Mouse (Mus musculus): ENCODE data around the gene Clcn1. TPM values are rescaled to one million over a fixed set of nuclear protein-coding genes. Genes with fewer than 3 reads are reported as not detected.

The Clcn1 gene
- total and polyA plus RNA-seq, 3 experiments, result 4.3 to 12.1 (median 4.9) TPM

DNA sequence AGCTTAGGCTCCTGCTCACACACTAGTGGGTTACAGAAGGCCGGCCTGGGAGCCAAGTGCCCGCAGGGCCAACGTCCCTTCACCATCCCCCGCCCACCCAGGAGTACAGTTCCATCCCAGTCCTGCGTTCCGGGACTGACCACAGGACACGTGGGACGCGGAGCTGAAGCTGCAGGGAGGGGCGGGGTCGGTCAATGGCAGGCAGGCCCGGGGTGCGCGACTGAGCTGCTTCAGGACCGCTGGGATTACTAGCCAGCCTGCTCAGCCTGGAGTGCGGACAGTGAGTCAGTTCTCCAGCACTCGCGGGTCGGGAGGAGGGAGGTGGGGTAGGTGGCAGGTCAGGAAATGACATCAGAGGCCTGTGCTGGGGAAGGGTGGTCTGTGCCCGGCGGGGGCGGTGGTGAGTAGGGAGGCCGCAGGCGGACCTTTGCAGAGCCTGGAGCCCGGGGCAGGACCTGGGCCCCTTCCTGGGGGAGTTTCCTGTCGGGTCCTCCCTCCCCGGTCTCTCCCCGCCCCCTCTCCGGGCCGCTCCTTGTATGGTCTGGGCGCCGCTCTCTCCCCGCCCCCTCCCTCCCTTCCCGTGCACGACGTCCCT is 63.0 kb downstream of the Clcn1 start, which contains the start of gene Zyx:
Gene Zyx (plus strand): TSS at position 205 of the 595 bp plus-strand sequence.
- no peaks in the 10 kb centered on the region for H3K27me3 ChIP-seq (ENCODE audit: control insufficient read depth, insufficient read depth, low read length)
- intact Hi-C loops (cut with DNase I), result loop anchor here (1.0 to 5.0 kb wide), 6 partner anchors 24 to 234 kb away; partner anchors contain the start of genes Casp2, Epha1 and Tas2r126
- peak within 1 kb of the TSS; percentile 98 for H3K9ac ChIP-seq (ENCODE audit: low read depth, low read length)
- TF ChIP-seq POLR2A (IDR thresholded peaks at IDR 0.05; ENCODE audit: insufficient read depth, low read depth, low read length), result peak; percentile 70
- TF ChIP-seq CTCF (IDR thresholded peaks at IDR 0.05), result peak; percentile 65
- no peak; the same call in 1 of the 2 replicates for TF ChIP-seq EP300 (IDR thresholded peaks at IDR 0.05; ENCODE audit: insufficient read depth, low read depth, low read length)
- H3K27ac ChIP-seq, result peak within 1 kb of the TSS; percentile 99
- under 1% methylated on average over 24 of the region's 36 CpGs for WGBS
- peak; percentile 94 to 97 for DNase-seq
- H3K79me2 ChIP-seq (replicated peaks; ENCODE audit: control insufficient read depth, insufficient read depth, low read length), result no peaks in the 10 kb centered on the region
- H3K4me3 ChIP-seq, result peak within 1 kb of the TSS; percentile 78
- H3K4me1 ChIP-seq (ENCODE audit: control insufficient read depth, insufficient read depth, low read length), result peaks cover 18% of the 10 kb centered on the region
- H3K36me3 ChIP-seq (ENCODE audit: control insufficient read depth, insufficient read depth, low read length), result peaks cover 22% of the 10 kb centered on the region

DNA sequence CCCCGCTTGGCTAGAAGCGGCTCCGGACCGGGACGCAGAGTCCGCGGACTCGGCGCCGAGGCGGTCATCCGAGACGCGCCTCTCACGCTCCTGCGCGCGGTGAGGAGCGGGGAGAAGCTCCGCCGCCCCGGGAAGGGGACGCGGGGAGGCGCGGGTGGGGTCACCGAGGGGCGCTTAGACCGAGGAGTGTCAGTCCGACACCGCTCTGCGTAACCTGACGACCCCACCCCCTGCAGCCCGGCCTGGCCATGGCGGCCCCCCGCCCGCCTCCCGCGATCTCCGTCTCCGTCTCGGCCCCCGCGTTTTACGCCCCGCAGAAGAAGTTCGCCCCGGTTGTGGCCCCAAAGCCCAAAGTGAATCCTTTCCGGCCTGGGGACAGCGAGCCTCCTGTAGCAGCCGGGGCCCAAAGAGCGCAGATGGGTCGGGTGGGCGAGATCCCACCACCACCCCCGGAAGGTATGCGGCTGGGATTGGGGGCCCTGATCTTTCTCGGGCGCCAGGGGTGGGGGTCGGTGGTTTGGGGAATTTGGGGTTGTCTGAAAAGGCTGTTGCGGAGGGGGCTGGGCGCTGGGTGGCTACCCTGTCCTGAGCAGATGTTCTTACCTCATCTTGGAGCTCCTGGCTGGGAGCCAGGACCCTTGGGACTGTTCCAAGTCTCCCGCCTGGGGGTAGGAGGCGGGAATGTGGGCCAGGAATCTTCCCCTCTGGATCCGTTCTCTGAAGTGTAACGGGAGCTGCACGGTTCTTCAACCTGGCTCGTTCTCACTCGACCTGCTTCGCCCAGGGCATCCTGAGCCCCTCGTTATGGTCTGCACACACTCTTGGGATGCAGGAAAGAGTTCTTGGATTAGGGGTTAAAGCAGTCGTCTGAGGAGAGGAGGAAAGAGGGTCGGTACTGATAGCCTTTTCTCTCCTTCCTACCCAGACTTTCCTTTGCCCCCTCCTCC is 63.8 kb downstream of the Clcn1 start:
- 1% methylated on average over 58 of the region's 72 CpGs for WGBS
- peak; percentile 85 to 88 for DNase-seq
- H3K27me3 ChIP-seq (ENCODE audit: control insufficient read depth, insufficient read depth, low read length), result no peaks in the 10 kb centered on the region
- intact Hi-C loops (cut with DNase I), result loop anchor here (5.0 kb wide), 2 partner anchors 82 to 192 kb away; partner anchors contain the start of gene Tas2r126
- peak overlapping the region; percentile 99 for H3K27ac ChIP-seq
- H3K9ac ChIP-seq (ENCODE audit: low read depth, low read length), result peak overlapping the region; percentile 98
- H3K4me3 ChIP-seq, result peak overlapping the region; percentile 78
- H3K36me3 ChIP-seq (ENCODE audit: control insufficient read depth, insufficient read depth, low read length), result peaks cover 26% of the 10 kb centered on the region
- H3K4me1 ChIP-seq (ENCODE audit: control insufficient read depth, insufficient read depth, low read length), result peaks cover 21% of the 10 kb centered on the region
- TF ChIP-seq EP300 (IDR thresholded peaks at IDR 0.05; ENCODE audit: insufficient read depth, low read depth, low read length) (0 out of 2 replicates have a peak, but pooled peaks have one; percentile 23), CTCF (IDR thresholded peaks at IDR 0.05) (peak; percentile 16; the same call in 1 of the 2 replicates), POLR2A (IDR thresholded peaks at IDR 0.05; ENCODE audit: insufficient read depth, low read depth, low read length) (peak; percentile 80)
- no peaks in the 10 kb centered on the region for H3K79me2 ChIP-seq (replicated peaks; ENCODE audit: control insufficient read depth, insufficient read depth, low read length)

DNA sequence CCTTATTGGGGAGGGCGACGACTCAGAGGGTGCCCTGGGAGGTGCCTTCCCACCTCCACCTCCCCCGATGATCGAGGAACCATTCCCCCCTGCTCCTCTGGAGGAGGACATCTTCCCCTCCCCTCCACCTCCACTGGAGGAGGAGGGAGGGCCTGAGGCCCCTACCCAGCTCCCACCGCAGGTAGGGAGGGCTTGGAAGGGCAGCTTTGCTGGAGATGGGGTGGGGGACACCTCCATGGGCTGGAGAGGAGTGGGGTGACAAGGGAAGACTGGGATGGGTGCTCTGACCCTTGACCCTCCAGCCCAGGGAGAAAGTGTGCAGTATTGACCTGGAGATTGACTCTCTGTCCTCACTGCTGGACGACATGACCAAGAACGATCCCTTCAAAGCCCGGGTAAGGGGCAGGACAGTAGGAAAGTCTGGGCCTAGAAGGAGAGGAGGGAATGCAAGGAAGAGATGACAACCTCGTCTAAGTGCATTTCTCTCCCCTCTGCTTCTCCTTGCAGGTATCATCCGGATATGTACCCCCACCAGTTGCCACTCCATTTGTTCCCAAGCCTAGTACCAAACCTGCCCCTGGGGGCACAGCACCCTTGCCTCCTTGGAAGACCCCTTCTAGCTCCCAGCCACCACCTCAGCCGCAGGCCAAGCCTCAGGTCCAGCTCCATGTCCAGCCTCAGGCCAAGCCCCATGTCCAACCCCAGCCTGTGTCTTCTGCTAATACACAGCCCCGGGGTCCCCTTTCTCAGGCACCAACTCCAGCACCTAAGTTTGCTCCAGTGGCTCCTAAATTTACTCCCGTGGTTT is 64.7 kb downstream of the Clcn1 start:
- peaks cover 26% of the 10 kb centered on the region for H3K36me3 ChIP-seq (ENCODE audit: control insufficient read depth, insufficient read depth, low read length)
- peak in 1 of 2 experiments; percentile 41 for DNase-seq
- WGBS, result 19% methylated on average over 13 of the region's 13 CpGs
- peak overlapping the region; percentile 78 for H3K4me3 ChIP-seq
- no peaks in the 10 kb centered on the region for H3K79me2 ChIP-seq (replicated peaks; ENCODE audit: control insufficient read depth, insufficient read depth, low read length)
- intact Hi-C loops (cut with DNase I), result loop anchor here (5.0 kb wide), 2 partner anchors 81 to 191 kb away; partner anchors contain the start of gene Tas2r126
- H3K4me1 ChIP-seq (ENCODE audit: control insufficient read depth, insufficient read depth, low read length), result peaks cover 21% of the 10 kb centered on the region
- TF ChIP-seq CTCF (IDR thresholded peaks at IDR 0.05) (no peak), POLR2A (IDR thresholded peaks at IDR 0.05; ENCODE audit: insufficient read depth, low read depth, low read length) (no peak), EP300 (IDR thresholded peaks at IDR 0.05; ENCODE audit: insufficient read depth, low read depth, low read length) (no peak)
- peak overlapping the region; percentile 99 for H3K27ac ChIP-seq
- peak overlapping the region; percentile 98 for H3K9ac ChIP-seq (ENCODE audit: low read depth, low read length)
- H3K27me3 ChIP-seq (ENCODE audit: control insufficient read depth, insufficient read depth, low read length), result no peaks in the 10 kb centered on the region

DNA sequence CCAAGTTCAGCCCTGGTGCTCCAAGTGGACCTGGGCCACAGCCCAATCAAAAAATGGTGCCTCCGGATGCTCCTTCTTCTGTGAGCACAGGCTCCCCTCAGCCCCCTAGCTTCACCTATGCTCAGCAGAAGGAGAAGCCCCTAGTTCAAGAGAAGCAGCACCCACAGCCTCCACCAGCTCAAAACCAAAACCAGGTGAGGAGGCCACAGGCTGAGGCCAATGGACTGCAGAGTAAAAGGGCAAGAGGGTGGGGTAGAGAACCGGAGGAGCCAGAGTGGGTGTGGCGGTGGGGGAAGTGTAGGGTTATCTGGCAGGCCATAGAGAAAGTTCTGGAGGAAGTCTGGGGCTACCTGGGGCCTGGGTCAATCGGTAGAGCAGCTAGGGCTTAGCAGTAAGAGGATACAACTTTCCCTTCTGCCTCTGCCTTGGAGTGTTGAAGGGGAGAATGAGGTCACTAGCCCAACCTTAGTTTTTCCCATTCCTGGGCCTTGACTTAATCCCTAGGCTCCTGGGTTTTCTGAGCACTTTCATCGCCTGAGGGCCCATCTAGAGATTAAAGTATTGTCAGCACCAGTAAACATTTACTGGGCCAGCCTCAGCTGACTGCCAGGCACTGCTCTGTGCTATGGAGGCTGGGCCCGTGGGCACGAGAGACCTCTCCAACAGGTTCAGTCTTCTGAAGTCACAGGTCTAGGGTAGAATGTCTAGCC is 65.4 kb downstream of the Clcn1 start:
- intact Hi-C loops (cut with DNase I), result loop anchor here (5.0 kb wide), 2 partner anchors 80 to 190 kb away; partner anchors contain the start of gene Tas2r126
- peak in 1 of 2 experiments; percentile 54 for DNase-seq
- Histone ChIP-seq H3K4me1 (ENCODE audit: control insufficient read depth, insufficient read depth, low read length) (peaks cover 24% of the 10 kb centered on the region), H3K27me3 (ENCODE audit: control insufficient read depth, insufficient read depth, low read length) (no peaks in the 10 kb centered on the region), H3K36me3 (ENCODE audit: control insufficient read depth, insufficient read depth, low read length) (peaks cover 26% of the 10 kb centered on the region), H3K27ac (peak overlapping the region; percentile 99), H3K4me3 (peak overlapping the region; percentile 78), H3K79me2 (replicated peaks; ENCODE audit: control insufficient read depth, insufficient read depth, low read length) (no peaks in the 10 kb centered on the region), H3K9ac (ENCODE audit: low read depth, low read length) (peak overlapping the region; percentile 98)
- TF ChIP-seq EP300 (IDR thresholded peaks at IDR 0.05; ENCODE audit: insufficient read depth, low read depth, low read length) (no peak), CTCF (IDR thresholded peaks at IDR 0.05) (no peak), POLR2A (IDR thresholded peaks at IDR 0.05; ENCODE audit: insufficient read depth, low read depth, low read length) (no peak)
- 24% methylated on average over 7 of the region's 7 CpGs for WGBS
